Mouse (Mus musculus) intestine, postnatal 0 days (tissue): ENCODE data around the gene Dis3l2. TPM values are rescaled to one million over a fixed set of nuclear protein-coding genes. Genes with fewer than 3 reads are reported as not detected.
A peak's percentile ranks its signal among the peaks of the same experiment; 100 is the strongest.

Experiments
- ATAC-seq: fragments of 200-750 bp; cut with Nextera tagmentation; 2 replicates; pipeline ENCODE4 v1.8.0; 2017; ENCODE audit warnings: mild to moderate bottlenecking, moderate TSS enrichment, moderate library complexity
- H3K27ac ChIP-seq: fragments of 300-500 bp; sonication (generic); 2 replicates; pipeline ENCODE4 v1.5.1; 2014; ENCODE audit warnings: mild to moderate bottlenecking, low read depth, low read length, moderate library complexity
- H3K27me3 ChIP-seq: fragments of 300-500 bp; sonication (generic); replicated peaks from 2 replicates; pipeline ENCODE4 v1.6.1; 2014; ENCODE audit warnings: low read length, mixed read lengths; ENCODE audit not compliant: control insufficient read depth, insufficient read depth
- H3K36me3 ChIP-seq: fragments of 300-500 bp; sonication (generic); 2 replicates; pipeline ENCODE4 v1.6.1; 2014; ENCODE audit warnings: mild to moderate bottlenecking, moderate library complexity; ENCODE audit not compliant: control insufficient read depth, insufficient read depth
- H3K4me1 ChIP-seq: fragments of 300-500 bp; sonication (generic); replicated peaks from 2 replicates; pipeline ENCODE4 v1.6.1; 2014; ENCODE audit warnings: antibody characterized with exemption, low read length, mixed read lengths; ENCODE audit not compliant: control insufficient read depth, insufficient read depth
- H3K4me2 ChIP-seq: fragments of 300-500 bp; sonication (generic); replicated peaks from 2 replicates; pipeline ENCODE4 v1.6.1; 2014; ENCODE audit warnings: low read depth, mild to moderate bottlenecking, moderate library complexity
- H3K4me3 ChIP-seq: fragments of 300-500 bp; sonication (generic); 2 replicates; pipeline ENCODE4 v1.5.1; 2014; ENCODE audit warnings: low read depth, low read length
- H3K9ac ChIP-seq: fragments of 300-500 bp; sonication (generic); 2 replicates; pipeline ENCODE4 v1.6.1; 2014; ENCODE audit warnings: mild to moderate bottlenecking, low read depth, low read length
- H3K9me3 ChIP-seq: fragments of 300-500 bp; sonication (generic); 2 replicates; pipeline ENCODE4 v1.6.1; 2016; ENCODE audit warnings: mixed run types; ENCODE audit not compliant: control insufficient read depth
- CTCF ChIP-seq: sonication (generic); IDR thresholded peaks from 2 replicates; pipeline ENCODE4 v1.5.1; 2016; ENCODE audit warnings: low read depth, mild to moderate bottlenecking, control low read depth, antibody characterized with exemption, moderate library complexity
- WGBS: fragments of 180-500 bp; shearing (Covaris S2); extraction: QIAGEN DNeasy Blood & Tissue Kit; methylation state at CpG from one replicate; pipeline ENCODE4 v1.1.7; 2014; 5-methylcytosine and 5-hydroxymethylcytosine counted together
- polyA plus RNA-seq: library from polyadenylated mRNA; unstranded; fragments of >200 nt; fragmentation: Nextera tagmentation; extraction: Ambion mirVana; gene quantifications from 2 replicates; pipeline ENCODE4 v1.2.1, GENCODE M21; 2015

Dis3l2 gene
- polyA plus RNA-seq, 1 experiment from 2014 or later: 11.7 TPM

- Histone ChIP-seq H3K36me3 (no peaks in the 10 kb centered on the region), H3K9ac (no peak overlapping the region), H3K27me3 (no peaks in the 10 kb centered on the region), H3K27ac (no peak overlapping the region), H3K4me2 (no peak overlapping the region), H3K9me3 (no peaks in the 10 kb centered on the region), H3K4me3 (no peak overlapping the region), H3K4me1 (no peaks in the 10 kb centered on the region)
- peak; percentile 79 for TF ChIP-seq CTCF
- WGBS: 48% methylated on average over 16 of the region's 16 CpGs
- peak; percentile 74 for ATAC-seq
Observed at GRCm38 (mm10) chr1:87070720-87071119, 367.1 kb downstream of the Dis3l2 start.

- Histone ChIP-seq H3K36me3 (no peaks in the 10 kb centered on the region), H3K4me2 (no peak overlapping the region), H3K9me3 (no peaks in the 10 kb centered on the region), H3K4me3 (no peak overlapping the region), H3K27ac (no peak overlapping the region), H3K9ac (no peak overlapping the region), H3K4me1 (no peaks in the 10 kb centered on the region), H3K27me3 (no peaks in the 10 kb centered on the region)
- ATAC-seq: no peak
- 85% methylated on average over 8 of the region's 8 CpGs for WGBS
- TF ChIP-seq CTCF: no peak
Observed at GRCm38 (mm10) chr1:87073776-87074175, 370.2 kb downstream of the Dis3l2 start.

- WGBS: 45% methylated on average over 4 of the region's 4 CpGs
- Histone ChIP-seq H3K4me3 (no peak overlapping the region), H3K27ac (no peak overlapping the region), H3K36me3 (no peaks in the 10 kb centered on the region), H3K4me1 (no peaks in the 10 kb centered on the region), H3K9me3 (no peaks in the 10 kb centered on the region), H3K9ac (no peak overlapping the region), H3K4me2 (no peak overlapping the region), H3K27me3 (no peaks in the 10 kb centered on the region)
- ATAC-seq: no peak
- TF ChIP-seq CTCF: no peak
Observed at GRCm38 (mm10) chr1:87086196-87086595, 382.6 kb downstream of the Dis3l2 start.

- Histone ChIP-seq H3K9ac (no peak overlapping the region), H3K4me2 (no peak overlapping the region), H3K27me3 (no peaks in the 10 kb centered on the region), H3K4me1 (no peaks in the 10 kb centered on the region), H3K4me3 (no peak overlapping the region), H3K27ac (no peak overlapping the region), H3K9me3 (no peaks in the 10 kb centered on the region), H3K36me3 (no peaks in the 10 kb centered on the region)
- no peak for ATAC-seq
- WGBS: 75% methylated on average over 17 of the region's 17 CpGs
- peak; percentile 66 for TF ChIP-seq CTCF
Observed at GRCm38 (mm10) chr1:87086964-87087363, 383.4 kb downstream of the Dis3l2 start.

GRCm38 (mm10) chr1:87089251-87089650 is 385.6 kb downstream of the Dis3l2 start:
- H3K4me2 ChIP-seq: no peak overlapping the region
- no peak for ATAC-seq
- no peaks in the 10 kb centered on the region for H3K36me3 ChIP-seq
- H3K4me1 ChIP-seq: no peaks in the 10 kb centered on the region
- no peaks in the 10 kb centered on the region for H3K9me3 ChIP-seq
- H3K27me3 ChIP-seq: no peaks in the 10 kb centered on the region
- H3K27ac ChIP-seq: no peak overlapping the region
- 93% methylated on average over 11 of the region's 11 CpGs for WGBS
- no peak overlapping the region for H3K9ac ChIP-seq
- no peak for TF ChIP-seq CTCF
- H3K4me3 ChIP-seq: no peak overlapping the region

GRCm38 (mm10) chr1:87089828-87090227 is 386.2 kb downstream of the Dis3l2 start, which contains the start of gene Alppl2:
Alppl2 (minus strand) TSS chr1:87089928.
- Histone ChIP-seq H3K27ac (no peak within 1 kb of the TSS), H3K9ac (no peak within 1 kb of the TSS), H3K27me3 (no peaks in the 10 kb centered on the region), H3K4me1 (no peaks in the 10 kb centered on the region), H3K36me3 (no peaks in the 10 kb centered on the region), H3K4me3 (no peak within 1 kb of the TSS), H3K9me3 (no peaks in the 10 kb centered on the region), H3K4me2 (no peak within 1 kb of the TSS)
- no peak for TF ChIP-seq CTCF
- 61% methylated on average over 4 of the region's 4 CpGs for WGBS
- ATAC-seq: no peak

GRCm38 (mm10) chr1:87095642-87096041 is 392.0 kb downstream of the Dis3l2 start:
- ATAC-seq: no peak
- no peak for TF ChIP-seq CTCF
- H3K4me2 ChIP-seq: no peak overlapping the region
- H3K27ac ChIP-seq: no peak overlapping the region
- H3K36me3 ChIP-seq: peaks cover 13% of the 10 kb centered on the region
- H3K4me1 ChIP-seq: no peaks in the 10 kb centered on the region
- no peaks in the 10 kb centered on the region for H3K27me3 ChIP-seq
- WGBS: 85% methylated on average over 8 of the region's 8 CpGs
- H3K9me3 ChIP-seq: no peaks in the 10 kb centered on the region
- no peak overlapping the region for H3K9ac ChIP-seq
- no peak overlapping the region for H3K4me3 ChIP-seq
